8 mouse cellular contexts compared by ENCODE assay signal in genomic region chr2:49727199-49727598, GRCm38 (mm10).
DNase-seq lines count a peak whose midpoint lies in the region; ATAC-seq lines count a peak whose summit lies in the region.

No protein-coding gene starts in this region.

- H3K4me1 ChIP-seq in heart, embryonic 10.5 days = peaks cover 26% of the 10 kb centered on the region
- peaks cover 32% of the 10 kb centered on the region for H3K4me1 ChIP-seq in forebrain, embryonic 13.5 days
- H3K4me1 ChIP-seq in hindbrain, embryonic 11.5 days (replicated peaks; ENCODE audit: control insufficient read depth, insufficient read depth, low read length) = no peaks in the 10 kb centered on the region; the same call in 1 of the 2 replicates

- peak; percentile 96 for DNase-seq in heart, adult 11 months
- no peak for DNase-seq in heart, embryonic 10.5 days (ENCODE audit: low spot score)
- peak; percentile 76 for DNase-seq in cerebellum, adult 11 months
- DNase-seq in hindbrain, embryonic 11.5 days (ENCODE audit: low spot score) = peak; percentile 71
- peak; percentile 84 for DNase-seq in layer of hippocampus, adult 9-11 months
- DNase-seq in lung, postnatal 36 days = peak; percentile 80
- peak; percentile 81 for DNase-seq in retina, embryonic 14.5 days (ENCODE audit: low spot score)

- 22% methylated on average over 7 of the region's 7 CpGs for WGBS in heart, embryonic 10.5 days
- 13% methylated on average over 7 of the region's 7 CpGs for WGBS in forebrain, embryonic 13.5 days
- 22% methylated on average over 7 of the region's 7 CpGs for WGBS in hindbrain, embryonic 11.5 days

- H3K9me3 ChIP-seq in heart, embryonic 10.5 days = no peaks in the 10 kb centered on the region
- no peaks in the 10 kb centered on the region for H3K9me3 ChIP-seq in forebrain, embryonic 13.5 days (replicated peaks)
- no peaks in the 10 kb centered on the region for H3K9me3 ChIP-seq in hindbrain, embryonic 11.5 days (ENCODE audit: control insufficient read depth, low read length)

- no peak overlapping the region; the same call in 1 of the 2 replicates for H3K9ac ChIP-seq in forebrain, embryonic 13.5 days
- H3K9ac ChIP-seq in hindbrain, embryonic 11.5 days (ENCODE audit: low read depth, low read length) = no peak overlapping the region

- ATAC-seq in forebrain, embryonic 13.5 days = peak; percentile 83
- peak; percentile 72 for ATAC-seq in hindbrain, embryonic 11.5 days (ENCODE audit: low FRiP score)

- no peak overlapping the region for H3K4me3 ChIP-seq in heart, embryonic 10.5 days
- H3K4me3 ChIP-seq in forebrain, embryonic 13.5 days = no peak overlapping the region
- H3K4me3 ChIP-seq in hindbrain, embryonic 11.5 days (ENCODE audit: low read depth, low read length) = no peak overlapping the region

- H3K4me2 ChIP-seq in forebrain, embryonic 13.5 days = no peak overlapping the region
- no peak overlapping the region for H3K4me2 ChIP-seq in hindbrain, embryonic 11.5 days (replicated peaks; ENCODE audit: low read depth, low read length)

- no peaks in the 10 kb centered on the region for H3K27me3 ChIP-seq in heart, embryonic 10.5 days (ENCODE audit: insufficient read depth, poor library complexity, severe bottlenecking)
- H3K27me3 ChIP-seq in forebrain, embryonic 13.5 days = no peaks in the 10 kb centered on the region
- no peaks in the 10 kb centered on the region for H3K27me3 ChIP-seq in hindbrain, embryonic 11.5 days (ENCODE audit: control insufficient read depth, insufficient read depth, low read length)

- H3K36me3 ChIP-seq in heart, embryonic 10.5 days = no peaks in the 10 kb centered on the region
- peaks cover 71% of the 10 kb centered on the region for H3K36me3 ChIP-seq in forebrain, embryonic 13.5 days (ENCODE audit: poor library complexity, severe bottlenecking)
- peaks cover 6% of the 10 kb centered on the region; the same call in 1 of the 2 replicates for H3K36me3 ChIP-seq in hindbrain, embryonic 11.5 days (ENCODE audit: control insufficient read depth, insufficient read depth, low read length)

- no peak overlapping the region for H3K27ac ChIP-seq in heart, embryonic 10.5 days
- peak overlapping the region; percentile 68 for H3K27ac ChIP-seq in forebrain, embryonic 13.5 days
- H3K27ac ChIP-seq in hindbrain, embryonic 11.5 days (ENCODE audit: low read depth, low read length) = no peak overlapping the region
